Mouse (Mus musculus): ENCODE measurements around the gene Ackr1. TPM values are rescaled to one million over a fixed set of nuclear protein-coding genes. Genes with fewer than 3 reads are reported as not detected.

Gene Ackr1
- polyA plus RNA-seq, 1 experiment from 2014 or later = 15.0 TPM

DNA sequence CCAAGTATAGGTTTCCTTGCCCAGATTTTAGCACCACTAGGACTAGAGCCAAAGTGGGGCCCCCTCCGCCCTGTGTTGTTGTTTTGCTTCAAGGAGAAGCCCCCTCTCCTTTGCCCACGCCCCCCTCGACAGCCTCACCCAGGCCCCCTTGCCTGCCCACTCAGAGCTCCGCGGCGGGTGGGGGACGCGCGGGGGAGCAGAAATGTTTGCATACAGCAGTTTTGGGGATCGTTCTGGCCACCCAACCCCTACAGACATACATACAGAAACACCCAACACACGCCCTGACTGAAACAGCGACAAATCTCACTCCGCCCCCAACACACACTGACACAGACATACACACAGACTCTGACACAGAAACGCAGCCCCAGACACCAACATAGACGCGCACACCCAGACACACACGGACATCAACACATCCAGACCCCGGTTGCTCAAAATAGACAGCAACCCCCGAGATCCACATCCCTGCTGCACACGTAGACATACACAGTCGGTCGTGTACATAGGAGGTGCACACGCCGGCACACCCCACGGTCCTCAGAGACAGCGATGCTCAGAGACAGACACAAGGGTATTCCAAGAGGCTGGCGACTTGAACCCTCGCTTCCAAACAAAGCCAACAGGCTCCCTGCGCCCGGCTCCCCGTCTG lies 33.3 kb upstream of the Ackr1 start:
- Histone ChIP-seq H3K4me1 (replicated peaks; ENCODE audit: control insufficient read depth, insufficient read depth, low read length) (peaks cover 3% of the 10 kb centered on the region; the same call in 1 of the 2 replicates), H3K27me3 (replicated peaks; ENCODE audit: control insufficient read depth, insufficient read depth, low read length) (peaks cover 54% of the 10 kb centered on the region), H3K36me3 (ENCODE audit: control insufficient read depth, insufficient read depth, low read length) (no peaks in the 10 kb centered on the region), H3K4me2 (peak overlapping the region; percentile 75), H3K9me3 (ENCODE audit: control insufficient read depth, low read length) (no peaks in the 10 kb centered on the region), H3K9ac (ENCODE audit: low read depth, low read length) (no peak overlapping the region), H3K4me3 (ENCODE audit: low read depth, low read length) (peak overlapping the region; percentile 52), H3K27ac (ENCODE audit: low read depth, low read length) (no peak overlapping the region)
- ATAC-seq (replicated peaks; ENCODE audit: low FRiP score) (0 out of 2 replicates have a peak, but pooled peaks have one; percentile 35), DNase-seq (ENCODE audit: low spot score) (no peak)
- under 1% methylated on average over 31 of the region's 31 CpGs for WGBS

DNA sequence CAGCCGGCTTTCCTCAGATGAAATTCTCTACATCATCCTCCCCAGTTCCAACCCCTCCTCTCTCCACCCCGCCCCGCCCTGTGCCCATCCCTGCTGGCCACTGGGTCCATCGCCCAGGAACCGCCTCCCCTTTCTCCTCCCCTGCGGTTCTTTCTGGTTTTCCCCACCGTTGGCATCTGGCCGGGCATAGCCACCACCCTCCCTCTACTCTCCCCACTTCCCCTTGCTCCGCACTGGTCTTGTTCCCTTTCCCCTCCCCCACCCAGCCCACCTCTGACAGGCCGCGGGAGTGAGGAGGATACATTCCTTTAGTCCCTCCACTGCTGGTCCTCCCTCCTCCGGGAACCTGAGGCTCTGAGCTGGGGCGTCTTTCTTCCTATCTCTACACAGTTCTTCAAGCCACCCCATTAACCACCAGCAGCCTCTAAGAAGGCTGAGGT lies 32.4 kb upstream of the Ackr1 start:
- no peak for DNase-seq (ENCODE audit: low spot score)
- WGBS = 2% methylated on average over 12 of the region's 13 CpGs
- H3K4me1 ChIP-seq (replicated peaks; ENCODE audit: control insufficient read depth, insufficient read depth, low read length) = peaks cover 3% of the 10 kb centered on the region; the same call in 1 of the 2 replicates
- ATAC-seq (replicated peaks; ENCODE audit: low FRiP score) = 0 out of 2 replicates have a peak, but pooled peaks have one; percentile 27
- no peaks in the 10 kb centered on the region for H3K9me3 ChIP-seq (ENCODE audit: control insufficient read depth, low read length)
- H3K27ac ChIP-seq (ENCODE audit: low read depth, low read length) = no peak overlapping the region
- H3K4me2 ChIP-seq = peak overlapping the region; percentile 12
- peaks cover 54% of the 10 kb centered on the region for H3K27me3 ChIP-seq (replicated peaks; ENCODE audit: control insufficient read depth, insufficient read depth, low read length)
- H3K4me3 ChIP-seq (ENCODE audit: low read depth, low read length) = no peak overlapping the region
- no peaks in the 10 kb centered on the region for H3K36me3 ChIP-seq (ENCODE audit: control insufficient read depth, insufficient read depth, low read length)
- no peak overlapping the region for H3K9ac ChIP-seq (ENCODE audit: low read depth, low read length)

DNA sequence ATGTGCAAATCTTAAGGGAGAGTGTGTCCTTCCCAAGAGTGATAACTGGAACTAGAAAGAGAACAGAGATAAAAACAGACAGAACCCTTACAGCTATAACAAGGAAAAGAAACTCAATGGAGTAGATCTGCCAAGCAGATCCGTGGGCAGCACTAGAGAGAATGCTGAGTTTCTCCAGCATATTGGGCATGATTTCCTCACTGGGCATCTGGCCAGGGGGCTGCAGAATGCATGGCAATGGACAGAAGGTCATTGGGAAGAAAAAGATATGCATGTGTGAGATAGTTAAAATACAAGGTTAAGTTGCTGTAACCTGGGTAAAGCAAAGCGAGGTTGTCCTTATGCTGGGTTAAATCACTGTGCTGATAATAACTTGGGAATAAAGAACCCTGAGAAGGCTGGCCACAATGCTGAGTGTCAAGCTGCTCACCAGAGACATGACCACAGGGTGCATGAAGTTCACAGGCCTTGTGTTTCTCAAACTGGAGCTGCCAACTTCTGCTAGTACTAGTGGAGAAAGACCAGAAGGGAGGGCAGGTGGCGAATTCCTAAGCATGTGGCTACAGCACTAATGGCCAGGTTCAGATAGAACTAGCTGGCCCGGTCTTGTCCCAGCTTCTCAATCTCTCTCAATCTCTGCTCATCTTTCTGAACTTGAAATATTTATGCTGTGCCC lies 30.7 kb upstream of the Ackr1 start:
- 78% methylated on average over 4 of the region's 4 CpGs for WGBS
- ATAC-seq (replicated peaks; ENCODE audit: low FRiP score) = no peak
- peaks cover 46% of the 10 kb centered on the region for H3K27me3 ChIP-seq (replicated peaks; ENCODE audit: control insufficient read depth, insufficient read depth, low read length)

DNA sequence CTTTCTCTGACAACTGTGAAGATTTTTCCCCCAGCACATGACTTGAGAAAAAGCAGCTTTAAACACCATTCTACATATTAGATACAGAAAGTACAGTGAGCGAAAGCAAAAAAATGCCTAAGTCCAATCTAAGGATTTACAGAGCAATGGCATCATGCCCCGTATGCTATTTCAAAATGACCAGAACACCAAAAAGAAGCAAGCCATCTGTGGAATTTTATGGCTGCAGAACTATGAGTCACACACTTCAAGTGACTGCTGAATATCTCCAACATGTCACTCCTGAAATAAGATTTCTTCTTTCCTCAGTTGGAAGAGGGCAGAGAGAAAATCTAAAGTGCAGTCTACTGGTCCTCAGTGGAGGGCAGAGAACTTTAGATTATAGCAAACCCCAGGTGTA lies 29.9 kb upstream of the Ackr1 start:
- WGBS = 86% methylated on average over 2 of the region's 2 CpGs
- H3K4me1 ChIP-seq (replicated peaks; ENCODE audit: control insufficient read depth, insufficient read depth, low read length) = peaks cover 3% of the 10 kb centered on the region; the same call in 1 of the 2 replicates
- H3K4me3 ChIP-seq (ENCODE audit: low read depth, low read length) = no peak overlapping the region
- no peak overlapping the region for H3K9ac ChIP-seq (ENCODE audit: low read depth, low read length)
- H3K9me3 ChIP-seq (ENCODE audit: control insufficient read depth, low read length) = no peaks in the 10 kb centered on the region
- no peak overlapping the region for H3K4me2 ChIP-seq
- H3K27me3 ChIP-seq (replicated peaks; ENCODE audit: control insufficient read depth, insufficient read depth, low read length) = peaks cover 39% of the 10 kb centered on the region
- H3K27ac ChIP-seq (ENCODE audit: low read depth, low read length) = no peak overlapping the region
- ATAC-seq (replicated peaks; ENCODE audit: low FRiP score) = no peak
- no peak for DNase-seq (ENCODE audit: low spot score)
- H3K36me3 ChIP-seq (ENCODE audit: control insufficient read depth, insufficient read depth, low read length) = no peaks in the 10 kb centered on the region

More for the DNA sequence above, 30.7 kb upstream of the Ackr1 start:
- Histone ChIP-seq H3K4me3 (ENCODE audit: low read depth, low read length) (no peak overlapping the region), H3K9ac (ENCODE audit: low read depth, low read length) (no peak overlapping the region), H3K36me3 (ENCODE audit: control insufficient read depth, insufficient read depth, low read length) (no peaks in the 10 kb centered on the region), H3K4me2 (no peak overlapping the region), H3K4me1 (replicated peaks; ENCODE audit: control insufficient read depth, insufficient read depth, low read length) (peaks cover 3% of the 10 kb centered on the region; the same call in 1 of the 2 replicates), H3K27ac (ENCODE audit: low read depth, low read length) (no peak overlapping the region), H3K9me3 (ENCODE audit: control insufficient read depth, low read length) (no peaks in the 10 kb centered on the region)
- no peak for DNase-seq (ENCODE audit: low spot score)

GRCm38 (mm10) chr1:173361651-173362050 lies 28.1 kb upstream of the Ackr1 start:
- peak; percentile 50 for ATAC-seq (replicated peaks; ENCODE audit: low FRiP score)
- peaks cover 21% of the 10 kb centered on the region for H3K27me3 ChIP-seq (replicated peaks; ENCODE audit: control insufficient read depth, insufficient read depth, low read length)
- DNase-seq (ENCODE audit: low spot score) = peak; percentile 45
- H3K9ac ChIP-seq (ENCODE audit: low read depth, low read length) = no peak overlapping the region
- peaks cover 1% of the 10 kb centered on the region; the same call in 1 of the 2 replicates for H3K4me1 ChIP-seq (replicated peaks; ENCODE audit: control insufficient read depth, insufficient read depth, low read length)
- H3K36me3 ChIP-seq (ENCODE audit: control insufficient read depth, insufficient read depth, low read length) = no peaks in the 10 kb centered on the region
- H3K9me3 ChIP-seq (ENCODE audit: control insufficient read depth, low read length) = no peaks in the 10 kb centered on the region
- H3K27ac ChIP-seq (ENCODE audit: low read depth, low read length) = no peak overlapping the region
- H3K4me2 ChIP-seq = no peak overlapping the region
- 24% methylated on average over 6 of the region's 6 CpGs for WGBS
- no peak overlapping the region for H3K4me3 ChIP-seq (ENCODE audit: low read depth, low read length)

GRCm38 (mm10) chr1:173359590-173360290 lies 26.2 kb upstream of the Ackr1 start:
- no peak overlapping the region for H3K4me3 ChIP-seq (ENCODE audit: low read depth, low read length)
- H3K27ac ChIP-seq (ENCODE audit: low read depth, low read length) = no peak overlapping the region
- no peaks in the 10 kb centered on the region for H3K9me3 ChIP-seq (ENCODE audit: control insufficient read depth, low read length)
- no peak overlapping the region for H3K4me2 ChIP-seq
- no peak overlapping the region for H3K9ac ChIP-seq (ENCODE audit: low read depth, low read length)
- WGBS = 70% methylated on average over 4 of the region's 4 CpGs
- H3K27me3 ChIP-seq (replicated peaks; ENCODE audit: control insufficient read depth, insufficient read depth, low read length) = peaks cover 2% of the 10 kb centered on the region; the same call in 1 of the 2 replicates
- H3K36me3 ChIP-seq (ENCODE audit: control insufficient read depth, insufficient read depth, low read length) = no peaks in the 10 kb centered on the region
- DNase-seq (ENCODE audit: low spot score) (no peak), ATAC-seq (replicated peaks; ENCODE audit: low FRiP score) (no peak)
- H3K4me1 ChIP-seq (replicated peaks; ENCODE audit: control insufficient read depth, insufficient read depth, low read length) = no peaks in the 10 kb centered on the region

GRCm38 (mm10) chr1:173357799-173358198 lies 24.2 kb upstream of the Ackr1 start:
- WGBS = 57% methylated on average over 4 of the region's 4 CpGs
- no peak for ATAC-seq (replicated peaks; ENCODE audit: low FRiP score)
- H3K27ac ChIP-seq (ENCODE audit: low read depth, low read length) = no peak overlapping the region
- H3K4me2 ChIP-seq = no peak overlapping the region
- H3K9ac ChIP-seq (ENCODE audit: low read depth, low read length) = no peak overlapping the region
- no peak for DNase-seq (ENCODE audit: low spot score)
- no peaks in the 10 kb centered on the region for H3K9me3 ChIP-seq (ENCODE audit: control insufficient read depth, low read length)
- H3K4me3 ChIP-seq (ENCODE audit: low read depth, low read length) = no peak overlapping the region
- no peaks in the 10 kb centered on the region for H3K4me1 ChIP-seq (replicated peaks; ENCODE audit: control insufficient read depth, insufficient read depth, low read length)
- no peaks in the 10 kb centered on the region for H3K27me3 ChIP-seq (replicated peaks; ENCODE audit: control insufficient read depth, insufficient read depth, low read length)
- no peaks in the 10 kb centered on the region for H3K36me3 ChIP-seq (ENCODE audit: control insufficient read depth, insufficient read depth, low read length)

DNA sequence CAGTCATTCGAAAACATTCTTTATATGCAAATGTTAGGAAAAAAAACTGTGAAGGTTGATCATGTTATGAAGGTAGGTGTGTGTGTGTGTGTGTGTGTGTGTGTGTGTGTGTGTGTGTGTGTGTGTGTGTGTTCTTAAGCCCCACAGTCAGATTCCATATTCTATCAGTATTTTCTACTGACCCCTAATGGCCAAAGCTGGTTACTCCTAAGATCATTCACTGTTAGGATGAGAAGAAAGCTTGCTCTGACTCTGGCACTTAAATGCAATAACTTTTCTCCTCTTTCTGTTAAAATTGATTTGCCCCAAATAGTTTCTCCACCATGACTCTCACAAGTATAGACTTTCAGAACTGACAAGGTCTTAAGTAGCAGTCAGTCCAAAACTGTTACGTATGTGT lies 23.1 kb upstream of the Ackr1 start:
- ATAC-seq (replicated peaks; ENCODE audit: low FRiP score) = no peak
- DNase-seq (ENCODE audit: low spot score) = no peak
- 73% methylated on average over 2 of the region's 2 CpGs for WGBS

More for the DNA sequence above, 23.1 kb upstream of the Ackr1 start:
- Histone ChIP-seq H3K36me3 (ENCODE audit: control insufficient read depth, insufficient read depth, low read length) (no peaks in the 10 kb centered on the region), H3K4me3 (ENCODE audit: low read depth, low read length) (no peak overlapping the region), H3K4me1 (replicated peaks; ENCODE audit: control insufficient read depth, insufficient read depth, low read length) (no peaks in the 10 kb centered on the region), H3K9ac (ENCODE audit: low read depth, low read length) (no peak overlapping the region), H3K27ac (ENCODE audit: low read depth, low read length) (no peak overlapping the region), H3K9me3 (ENCODE audit: control insufficient read depth, low read length) (no peaks in the 10 kb centered on the region), H3K27me3 (replicated peaks; ENCODE audit: control insufficient read depth, insufficient read depth, low read length) (no peaks in the 10 kb centered on the region), H3K4me2 (no peak overlapping the region)

All from liver, embryonic 11.5 days (tissue).